Mouse (Mus musculus) heart, postnatal 25 days (tissue): Measurements from ENCODE around the gene Adgrf1. TPM values are rescaled to one million over a fixed set of nuclear protein-coding genes. Genes with fewer than 3 reads are reported as not detected.
"Not testable (repeated sequence)": the region's sequence is repeated elsewhere in the genome, so short reads cannot be mapped to it uniquely, and the experiment has no call there.

ENCODE experiments used
- DNase-seq: peaks from one replicate; pipeline ENCODE4 v3.0.0; 2022; ENCODE audit warnings: low spot score
- intact Hi-C: fragments of 180-260 bp; cut with DNase I; formaldehyde crosslinking; loops from one replicate; pipeline ENCODE4 v1.15.1; 2025
- total RNA-seq, 2 experiments: library from RNA; stranded (reverse); gene quantifications; 2 replicates each; pipeline ENCODE4 v1.2.3; 2021

The Adgrf1 gene
- total RNA-seq, 2 experiments from 2014 or later = not detected

DNA sequence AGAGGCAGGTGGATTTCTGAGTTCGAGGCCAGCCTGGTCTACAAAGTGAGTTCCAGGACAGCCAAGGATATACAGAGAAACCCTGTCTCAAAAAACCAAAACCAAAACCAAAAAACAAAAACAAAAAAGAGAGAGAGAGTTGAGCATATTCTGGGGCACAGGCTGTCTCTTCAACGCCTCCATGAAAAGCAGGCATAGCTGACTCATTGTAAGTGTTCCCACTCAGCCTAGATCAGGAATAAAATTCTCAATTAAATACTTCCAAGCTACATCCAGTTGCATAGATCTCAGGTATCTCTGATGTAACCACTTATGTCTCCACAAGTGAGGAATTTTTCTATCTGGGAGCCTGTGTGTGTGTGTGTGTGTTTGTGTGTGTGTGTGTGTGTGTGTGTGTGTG lies 76.4 kb downstream of the Adgrf1 start:
- intact Hi-C loops, DNase-seq: not testable (repeated sequence)

DNA sequence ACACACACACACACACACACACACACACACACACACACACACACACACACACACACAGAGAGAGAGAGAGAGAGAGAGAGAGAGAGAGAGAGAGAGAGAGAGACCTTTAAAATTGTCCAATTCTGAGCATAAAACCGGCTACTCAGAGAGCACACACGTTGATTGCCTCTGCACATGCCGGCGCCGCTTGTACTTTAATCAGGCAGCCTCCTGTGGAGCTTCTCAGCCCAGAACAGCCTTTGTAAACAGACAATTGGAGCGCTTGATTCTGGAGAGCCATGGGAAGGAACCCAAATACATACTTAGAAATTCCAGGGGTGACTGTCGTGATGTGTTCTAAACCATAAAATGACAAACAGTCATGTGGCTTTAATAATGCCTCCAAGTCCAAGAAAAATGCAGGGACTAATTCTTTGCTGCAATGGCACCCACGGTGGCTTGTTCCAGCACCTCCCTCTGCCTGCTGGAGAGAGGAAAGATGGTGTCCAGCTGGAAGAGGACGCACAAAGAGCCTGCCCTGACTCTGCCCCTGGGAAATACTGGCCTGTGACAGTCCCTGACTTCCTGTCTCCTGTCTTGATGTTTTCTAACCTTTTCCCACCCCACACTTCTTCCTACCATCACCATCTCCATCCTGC lies 87.9 kb downstream of the Adgrf1 start:
- no peak for DNase-seq
- intact Hi-C loops = no loop called here

DNA sequence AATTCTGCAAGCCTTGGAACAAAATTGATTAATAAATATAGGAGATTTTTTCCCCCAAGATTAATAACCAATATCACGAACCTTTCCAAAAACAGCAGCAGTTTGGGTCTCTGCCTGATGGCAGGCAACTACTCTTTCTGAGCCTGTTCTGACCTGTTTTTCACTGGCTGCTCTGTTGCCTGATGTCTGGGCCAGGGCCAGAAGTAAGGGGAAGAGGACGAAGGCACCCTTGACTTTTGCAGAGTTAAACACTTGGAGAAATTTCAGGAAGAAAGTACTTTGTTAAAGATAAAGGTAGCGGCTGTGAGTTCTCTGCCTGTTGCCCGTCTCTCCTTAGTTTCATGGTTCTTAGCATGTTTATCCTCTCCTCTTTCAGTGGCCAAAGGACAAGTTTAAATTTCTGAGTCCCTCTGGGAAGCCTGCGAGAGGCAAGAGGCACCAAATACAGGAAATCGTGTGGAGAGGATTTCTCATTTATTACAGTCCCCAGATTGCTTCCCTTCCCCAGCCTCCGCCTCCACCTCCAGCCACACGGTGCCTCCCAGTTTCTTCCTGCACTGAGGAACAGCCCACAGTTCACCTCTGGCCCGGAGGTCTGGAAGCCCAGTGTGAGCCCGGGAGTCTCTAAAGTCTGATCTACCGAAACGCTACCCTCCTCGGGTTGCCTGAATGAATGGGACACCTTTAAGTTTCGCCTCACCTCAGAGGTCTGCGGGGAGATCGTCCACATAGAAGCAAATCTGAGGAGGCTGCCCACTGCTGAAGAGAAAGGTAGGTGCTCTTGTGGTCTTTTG lies 89.9 kb downstream of the Adgrf1 start, which contains the start of gene Adgrf5:
TSS of gene Adgrf5 (plus strand) at position 626 of the 794 bp plus-strand sequence.
- intact Hi-C loops = loop anchor here (1.0 to 2.0 kb wide), 3 partner anchors 22 to 31 kb away; no protein-coding TSS in a partner anchor
- DNase-seq = peak; percentile 62

DNA sequence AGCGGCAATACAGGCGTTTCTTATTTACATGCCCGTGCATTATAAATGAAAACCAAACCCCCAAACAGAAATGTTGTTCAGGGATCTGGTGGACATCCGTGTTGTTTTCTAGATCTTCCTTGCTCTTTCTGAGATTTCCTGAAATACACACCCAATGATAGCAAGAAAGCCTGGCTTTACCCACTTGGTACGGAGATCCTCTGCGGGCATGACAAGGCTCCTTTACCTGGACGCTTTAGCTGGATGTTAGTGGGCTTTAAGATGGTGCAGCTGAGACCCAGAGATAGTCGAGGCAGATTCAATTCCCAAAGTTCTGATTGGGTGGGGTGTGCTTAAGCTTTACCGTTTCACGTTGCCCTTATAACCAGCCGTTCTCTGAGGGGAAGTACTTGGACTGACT lies 90.9 kb downstream of the Adgrf1 start:
- DNase-seq = no peak
- intact Hi-C loops = loop anchor here (2.0 kb wide), 2 partner anchors 30 to 32 kb away; no protein-coding TSS in a partner anchor

DNA sequence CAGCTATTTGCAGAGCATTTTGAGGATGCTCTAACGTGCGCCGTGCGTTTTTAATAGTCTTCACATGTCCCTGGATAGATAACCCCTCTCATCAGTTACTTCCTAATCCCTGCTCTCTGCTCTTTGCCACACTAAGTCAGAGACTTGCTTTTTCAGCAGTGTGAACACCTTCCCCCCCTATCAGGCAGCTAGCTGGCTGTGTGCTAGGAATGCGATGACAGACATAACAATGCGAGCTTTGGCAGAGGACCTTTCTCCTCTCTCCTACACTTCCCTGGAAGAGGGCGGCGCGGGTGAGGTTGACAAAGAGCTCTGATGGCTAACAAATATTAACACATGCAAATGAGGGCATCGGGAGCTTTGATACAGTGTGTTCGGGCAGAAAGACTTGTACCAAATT lies 92.2 kb downstream of the Adgrf1 start:
- intact Hi-C loops = no loop called here
- DNase-seq = no peak

DNA sequence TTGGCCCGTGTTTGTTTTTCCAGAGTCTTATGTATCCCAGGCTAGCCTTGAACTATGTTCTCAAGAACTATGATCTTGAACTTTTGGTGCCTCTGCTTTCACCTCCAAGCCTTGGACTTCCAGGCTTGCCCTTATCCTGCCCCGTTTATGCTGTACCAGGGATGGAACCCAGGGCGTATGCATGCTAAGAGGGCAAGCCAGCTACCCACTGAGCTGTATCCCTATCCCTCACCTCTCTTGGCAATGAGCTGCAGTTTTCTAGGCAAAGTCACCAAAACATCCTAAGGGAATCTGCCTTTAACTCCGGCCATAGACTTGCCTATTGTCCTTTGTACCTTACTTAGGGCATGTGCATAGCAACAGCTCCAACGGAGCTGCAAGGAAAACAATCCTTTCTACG lies 92.8 kb downstream of the Adgrf1 start:
- intact Hi-C loops = no loop called here
- DNase-seq = no peak

DNA sequence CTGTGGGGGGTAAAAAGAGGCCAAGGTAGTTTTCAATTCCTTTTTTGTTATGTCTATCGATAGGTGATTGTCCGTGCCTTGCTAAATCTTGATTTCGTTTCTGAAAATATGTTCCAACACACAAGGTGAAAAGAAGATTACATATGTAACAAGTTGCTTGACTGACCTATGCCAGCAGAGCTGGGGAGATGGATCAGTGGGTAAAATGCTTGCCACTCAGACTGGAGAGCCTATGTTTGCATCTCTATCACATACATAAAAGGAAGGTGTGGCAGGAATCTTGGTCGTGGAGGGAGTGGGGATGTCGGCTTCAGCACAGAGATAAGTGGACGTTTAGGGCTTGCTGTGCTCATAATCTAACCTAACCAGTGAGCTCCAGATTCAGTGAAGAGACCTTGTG lies 93.8 kb downstream of the Adgrf1 start:
- DNase-seq = no peak
- intact Hi-C loops = no loop called here

DNA sequence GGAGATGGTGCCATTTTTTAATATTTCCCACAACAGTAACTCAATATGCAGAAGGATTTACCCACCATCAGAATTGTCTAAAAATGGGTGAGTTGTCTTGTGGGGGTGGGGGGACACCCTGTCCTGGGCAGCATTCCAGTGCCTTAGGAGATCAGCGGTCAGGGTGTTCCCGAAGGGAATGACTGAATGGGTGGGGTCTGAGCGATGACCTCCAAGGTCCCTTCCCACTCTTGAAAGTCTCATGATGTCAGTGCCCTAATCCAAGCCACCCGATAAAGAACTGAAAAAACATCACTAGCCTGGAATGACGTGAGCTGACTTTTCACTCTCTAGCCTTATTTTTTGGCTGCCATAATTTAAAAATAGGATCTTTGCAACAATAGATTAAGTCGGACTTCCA lies 95.2 kb downstream of the Adgrf1 start:
- intact Hi-C loops = no loop called here
- DNase-seq = peak; percentile 40

DNA sequence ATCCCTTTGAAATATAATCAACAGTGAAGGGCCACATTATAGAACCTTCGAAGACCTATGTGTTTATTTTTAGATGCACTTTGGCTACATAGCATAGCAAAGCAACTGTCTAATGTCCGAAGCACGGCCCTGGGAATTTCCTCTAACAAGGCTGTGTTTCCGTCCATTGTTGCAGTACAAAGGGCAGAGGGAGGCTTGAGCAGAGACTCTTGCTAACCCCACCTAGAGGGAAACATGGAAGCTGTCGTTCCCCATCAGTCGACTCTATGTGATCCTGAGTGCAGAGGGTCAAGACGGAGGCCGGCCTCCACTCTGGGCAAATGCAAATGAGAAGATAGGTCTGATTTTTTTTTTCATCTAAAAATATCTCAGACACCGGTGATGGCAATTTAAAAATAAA lies 96.4 kb downstream of the Adgrf1 start:
- peak; percentile 44 for DNase-seq
- intact Hi-C loops = no loop called here

DNA sequence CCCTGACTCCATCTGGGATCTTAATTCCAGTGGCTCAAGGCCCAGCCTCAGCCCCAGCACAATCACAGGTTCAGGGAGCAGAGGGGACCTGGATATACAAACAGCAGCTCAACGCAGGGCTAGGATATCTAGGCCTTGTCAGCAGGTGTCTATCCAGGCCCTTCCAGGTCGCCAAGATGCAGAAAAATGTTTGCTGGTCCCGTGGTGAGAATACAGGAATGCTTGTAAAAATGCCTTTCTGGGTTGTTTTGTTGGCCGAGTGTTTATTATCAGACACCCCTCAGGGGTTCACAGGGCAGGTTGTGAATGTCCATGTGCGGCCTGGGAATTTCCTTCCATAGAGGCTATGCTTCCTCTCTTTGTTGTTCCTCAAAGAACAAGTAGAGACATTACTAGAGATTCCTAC lies 98.0 kb downstream of the Adgrf1 start:
- DNase-seq = no peak
- intact Hi-C loops = no loop called here

DNA sequence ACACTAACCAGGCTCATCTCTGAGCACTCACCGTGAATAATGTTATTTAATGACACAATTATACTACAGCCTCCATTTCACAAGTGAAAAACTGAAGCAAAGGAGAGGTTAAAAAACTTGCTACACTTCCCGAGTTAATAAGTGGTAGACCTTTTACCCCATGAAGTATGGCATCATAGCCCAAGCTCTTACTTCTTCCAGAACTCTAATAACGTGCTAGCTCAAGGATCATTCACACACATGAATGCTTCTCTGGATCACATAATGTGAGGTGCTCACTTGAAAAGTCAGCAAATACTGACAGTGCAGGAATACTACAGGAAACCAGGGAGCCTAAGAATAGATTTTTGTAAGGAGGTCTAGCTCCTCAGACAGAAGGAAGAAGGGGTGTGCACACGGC lies 102.5 kb downstream of the Adgrf1 start:
- intact Hi-C loops = no loop called here
- no peak for DNase-seq

DNA sequence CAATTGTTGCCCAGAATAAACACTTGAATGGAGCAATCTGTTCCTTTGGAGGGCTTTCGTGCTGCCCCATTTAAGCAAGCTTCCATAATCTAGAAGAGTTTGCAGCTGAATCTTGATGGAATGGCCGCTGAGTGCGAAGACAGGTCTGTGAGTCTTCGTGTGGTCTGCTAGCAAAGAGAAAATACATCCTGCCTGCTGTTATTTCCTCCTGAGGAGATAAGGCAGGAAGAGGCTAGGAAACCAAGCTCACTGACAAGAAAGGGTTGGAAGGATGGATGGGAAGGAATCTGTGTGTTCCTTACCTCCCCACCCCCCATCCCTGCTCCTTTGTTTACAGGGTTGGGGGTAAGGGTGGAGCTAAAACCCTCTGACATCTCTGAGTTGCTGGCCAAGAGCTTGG lies 103.9 kb downstream of the Adgrf1 start:
- DNase-seq = no peak
- intact Hi-C loops = no loop called here

Other genes starting within 250 kb of the Adgrf1 start
- gene Adgrf5, start 90.1 kb downstream of the Adgrf1 start, total RNA-seq = 100 to 1,000 TPM; 207 to 259 TPM
- gene Mep1a, start 232.5 kb downstream of the Adgrf1 start, total RNA-seq = not detected